Mouse (Mus musculus) forebrain, embryonic 14.5 days (tissue): ENCODE results near the gene Nubpl. TPM values are rescaled to one million over a fixed set of nuclear protein-coding genes. Genes with fewer than 3 reads are reported as not detected.
A peak's percentile ranks its signal among the peaks of the same experiment; 100 is the strongest.
"Not testable (repeated sequence)": the region's sequence is repeated elsewhere in the genome, so short reads cannot be mapped to it uniquely, and the experiment has no call there.

Experiments
- ATAC-seq: fragments of 200-750 bp; cut with Nextera tagmentation; 2 replicates; pipeline ENCODE4 v1.8.0; 2017; ENCODE audit warnings: mild to moderate bottlenecking, moderate library complexity
- DNase-seq: peaks from one replicate; pipeline ENCODE4 v3.0.0-alpha.2; 2015; ENCODE audit warnings: low spot score
- H3K27ac ChIP-seq: fragments of 300-500 bp; sonication (generic); 2 replicates; pipeline ENCODE4 v1.5.1; 2014; ENCODE audit warnings: low read depth, mild to moderate bottlenecking, control low read depth, low read length, moderate library complexity
- H3K27me3 ChIP-seq: fragments of 300-500 bp; sonication (generic); replicated peaks from 2 replicates; pipeline ENCODE4 v1.6.1; 2014; ENCODE audit warnings: low read length, control low read depth, mixed read lengths; ENCODE audit not compliant: control insufficient read depth, insufficient read depth
- H3K36me3 ChIP-seq: fragments of 300-500 bp; sonication (generic); 2 replicates; pipeline ENCODE4 v1.6.1; 2014; ENCODE audit warnings: low read length, control low read depth; ENCODE audit not compliant: control insufficient read depth, insufficient read depth
- H3K4me1 ChIP-seq: fragments of 300-500 bp; sonication (generic); 2 replicates; pipeline ENCODE4 v1.6.1; 2014; ENCODE audit warnings: antibody characterized with exemption, low read length, control low read depth; ENCODE audit not compliant: control insufficient read depth, insufficient read depth
- H3K4me2 ChIP-seq: fragments of 300-500 bp; sonication (generic); 2 replicates; pipeline ENCODE4 v1.6.1; 2014; ENCODE audit warnings: mild to moderate bottlenecking, control low read depth, low read length
- H3K4me3 ChIP-seq: fragments of 300-500 bp; sonication (generic); 2 replicates; pipeline ENCODE4 v1.5.1; 2014; ENCODE audit warnings: low read depth, low read length, control low read depth
- H3K9ac ChIP-seq: fragments of 300-500 bp; sonication (generic); 2 replicates; pipeline ENCODE4 v1.6.1; 2014; ENCODE audit warnings: mild to moderate bottlenecking, low read length, control low read depth, moderate library complexity
- H3K9me3 ChIP-seq: fragments of 300-500 bp; sonication (generic); replicated peaks from 2 replicates; pipeline ENCODE4 v1.6.1; 2016; ENCODE audit warnings: low read length, control low read depth, mixed read lengths; ENCODE audit not compliant: control insufficient read depth
- WGBS: fragments of 180-500 bp; shearing (Covaris S2); extraction: QIAGEN DNeasy Blood & Tissue Kit; methylation state at CpG from one replicate; pipeline ENCODE4 v1.1.7; 2014; 5-methylcytosine and 5-hydroxymethylcytosine counted together
- polyA plus RNA-seq: library from polyadenylated mRNA; unstranded; fragments of >200 nt; fragmentation: Nextera tagmentation; extraction: Ambion mirVana; gene quantifications from 2 replicates; pipeline ENCODE4 v1.2.1, GENCODE M21; 2014

Nubpl gene
- polyA plus RNA-seq, 1 experiment from 2014 or later = 8.5 TPM

- Histone ChIP-seq H3K4me2 (no peak overlapping the region), H3K4me1 (no peaks in the 10 kb centered on the region), H3K27me3 (no peaks in the 10 kb centered on the region), H3K9me3 (no peaks in the 10 kb centered on the region), H3K36me3 (no peaks in the 10 kb centered on the region), H3K4me3 (no peak overlapping the region), H3K27ac (no peak overlapping the region), H3K9ac (no peak overlapping the region)
- DNase-seq = no peak
- ATAC-seq = no peak
These were observed 113.6 kb downstream of the Nubpl start for GRCm38 (mm10) chr12:52211144-52211543.

GRCm38 (mm10) chr12:52214837-52215236 is 117.3 kb downstream of the Nubpl start:
- Histone ChIP-seq H3K36me3 (no peaks in the 10 kb centered on the region), H3K4me3 (no peak overlapping the region), H3K4me1 (no peaks in the 10 kb centered on the region), H3K9me3 (no peaks in the 10 kb centered on the region), H3K9ac (no peak overlapping the region), H3K4me2 (no peak overlapping the region), H3K27me3 (no peaks in the 10 kb centered on the region), H3K27ac (no peak overlapping the region)
- WGBS = 94% methylated on average over 2 of the region's 2 CpGs
- ATAC-seq (no peak), DNase-seq (no peak)

- H3K4me2 ChIP-seq = no peak overlapping the region
- ATAC-seq (no peak), DNase-seq (no peak)
- no peaks in the 10 kb centered on the region for H3K9me3 ChIP-seq
- no peak overlapping the region for H3K4me3 ChIP-seq
- 92% methylated on average over 4 of the region's 4 CpGs for WGBS
- no peak overlapping the region for H3K27ac ChIP-seq
- H3K36me3 ChIP-seq = no peaks in the 10 kb centered on the region
- no peaks in the 10 kb centered on the region for H3K4me1 ChIP-seq
- H3K27me3 ChIP-seq = no peaks in the 10 kb centered on the region
- H3K9ac ChIP-seq = no peak overlapping the region
These were observed 127.4 kb downstream of the Nubpl start for GRCm38 (mm10) chr12:52224954-52225353.

- H3K9ac ChIP-seq = no peak overlapping the region
- no peaks in the 10 kb centered on the region for H3K9me3 ChIP-seq
- ATAC-seq (no peak), DNase-seq (no peak)
- H3K4me2 ChIP-seq = no peak overlapping the region
- H3K4me1 ChIP-seq = no peaks in the 10 kb centered on the region
- H3K27me3 ChIP-seq = no peaks in the 10 kb centered on the region
- 93% methylated on average over 3 of the region's 3 CpGs for WGBS
- H3K4me3 ChIP-seq = no peak overlapping the region
- H3K27ac ChIP-seq = no peak overlapping the region
- H3K36me3 ChIP-seq = no peaks in the 10 kb centered on the region
These were observed 131.2 kb downstream of the Nubpl start for GRCm38 (mm10) chr12:52228746-52229145.

DNA sequence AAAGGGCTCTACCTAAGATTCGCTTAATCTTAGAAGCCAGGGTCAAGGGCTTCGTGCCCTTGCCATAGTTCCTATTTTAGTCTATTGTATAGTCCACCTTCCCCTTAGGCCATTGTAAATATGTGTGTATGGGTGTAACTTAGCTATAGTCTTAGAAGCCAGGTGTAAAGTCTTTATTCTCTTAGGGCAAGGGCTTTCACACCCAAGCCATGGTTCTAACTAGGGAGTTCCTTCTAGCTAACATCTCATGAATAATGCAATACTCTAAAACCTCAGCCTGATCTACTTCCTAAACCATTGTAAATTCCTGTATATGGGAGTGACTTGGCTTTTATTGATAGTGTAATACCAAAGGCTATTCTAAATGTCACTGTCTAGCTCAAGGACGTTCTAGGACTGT is 134.4 kb downstream of the Nubpl start:
- not testable (repeated sequence) for ATAC-seq, DNase-seq, H3K9me3 ChIP-seq, H3K27me3 ChIP-seq, H3K27ac ChIP-seq, H3K36me3 ChIP-seq, H3K4me3 ChIP-seq, H3K4me1 ChIP-seq, H3K4me2 ChIP-seq, H3K9ac ChIP-seq
- 79% methylated on average over 1 of the region's 3 CpGs for WGBS

GRCm38 (mm10) chr12:52242712-52243111 is 145.2 kb downstream of the Nubpl start:
- Histone ChIP-seq H3K36me3 (no peaks in the 10 kb centered on the region), H3K9ac (no peak overlapping the region), H3K27ac (no peak overlapping the region), H3K9me3 (no peaks in the 10 kb centered on the region), H3K4me2 (no peak overlapping the region), H3K4me3 (no peak overlapping the region), H3K4me1 (no peaks in the 10 kb centered on the region), H3K27me3 (no peaks in the 10 kb centered on the region)
- ATAC-seq (peak; percentile 76), DNase-seq (peak; percentile 61)
- WGBS = 19% methylated on average over 2 of the region's 2 CpGs

- no peak overlapping the region for H3K4me2 ChIP-seq
- H3K27ac ChIP-seq = no peak overlapping the region
- no peaks in the 10 kb centered on the region for H3K9me3 ChIP-seq
- 91% methylated on average over 9 of the region's 9 CpGs for WGBS
- H3K9ac ChIP-seq = no peak overlapping the region
- no peak for ATAC-seq
- H3K4me3 ChIP-seq = no peak overlapping the region
- no peaks in the 10 kb centered on the region for H3K27me3 ChIP-seq
- no peak for DNase-seq
- no peaks in the 10 kb centered on the region for H3K36me3 ChIP-seq
- no peaks in the 10 kb centered on the region for H3K4me1 ChIP-seq
These were observed 149.9 kb downstream of the Nubpl start for GRCm38 (mm10) chr12:52247438-52247837.

DNA sequence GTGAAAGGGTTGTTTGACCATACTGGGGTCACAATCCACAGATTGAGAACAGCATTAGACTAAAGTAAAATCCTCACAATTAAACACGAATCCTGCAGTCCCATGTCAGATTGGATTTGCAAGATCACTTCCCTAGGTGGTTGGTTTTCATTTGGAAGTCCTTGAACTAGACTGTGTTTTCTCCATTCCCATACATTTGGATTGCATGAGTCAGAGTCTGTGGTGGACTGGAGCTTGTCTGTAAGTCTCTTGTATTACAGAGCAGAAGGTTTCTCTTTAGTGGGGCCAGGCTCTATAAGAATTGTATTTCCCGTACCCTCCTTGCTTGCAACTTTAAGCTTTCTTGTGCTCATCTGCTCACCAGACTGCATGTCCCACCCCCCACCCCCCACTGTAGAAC is 151.0 kb downstream of the Nubpl start:
- no peak overlapping the region for H3K9ac ChIP-seq
- no peak for ATAC-seq
- no peak overlapping the region for H3K4me2 ChIP-seq
- H3K27ac ChIP-seq = no peak overlapping the region
- H3K27me3 ChIP-seq = no peaks in the 10 kb centered on the region
- DNase-seq = no peak
- H3K4me1 ChIP-seq = no peaks in the 10 kb centered on the region
- H3K36me3 ChIP-seq = no peaks in the 10 kb centered on the region
- no peak overlapping the region for H3K4me3 ChIP-seq
- no peaks in the 10 kb centered on the region for H3K9me3 ChIP-seq
- 88% methylated on average over 2 of the region's 2 CpGs for WGBS

GRCm38 (mm10) chr12:52254089-52254488 is 156.6 kb downstream of the Nubpl start:
- Histone ChIP-seq H3K36me3 (no peaks in the 10 kb centered on the region), H3K4me2 (no peak overlapping the region), H3K9ac (no peak overlapping the region), H3K4me3 (no peak overlapping the region), H3K9me3 (no peaks in the 10 kb centered on the region), H3K27me3 (no peaks in the 10 kb centered on the region), H3K27ac (no peak overlapping the region), H3K4me1 (no peaks in the 10 kb centered on the region)
- no peak for DNase-seq
- ATAC-seq = no peak
- WGBS = 97% methylated on average over 5 of the region's 5 CpGs

DNA sequence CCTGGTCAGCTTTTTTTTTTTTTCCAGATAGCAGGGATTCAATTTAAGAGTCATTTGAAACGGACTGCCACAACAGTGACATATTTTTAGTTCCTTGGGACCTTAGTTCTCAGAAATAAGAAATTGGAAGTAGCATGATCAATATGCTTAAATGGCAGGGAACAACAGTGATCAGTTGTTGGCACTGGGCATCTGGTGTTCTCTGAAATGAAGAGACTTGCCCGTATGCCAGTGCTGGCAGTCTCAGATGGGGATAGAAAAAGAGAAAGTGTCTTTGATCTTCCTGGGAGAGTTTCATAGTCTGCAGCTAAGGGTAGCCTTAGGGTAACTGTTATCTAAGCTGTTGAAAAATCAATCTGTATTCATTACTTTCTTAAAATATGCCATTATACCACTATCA is 170.6 kb downstream of the Nubpl start:
- 83% methylated on average over 2 of the region's 2 CpGs for WGBS
- Histone ChIP-seq H3K36me3 (no peaks in the 10 kb centered on the region), H3K27me3 (no peaks in the 10 kb centered on the region), H3K27ac (no peak overlapping the region), H3K4me2 (no peak overlapping the region), H3K9ac (no peak overlapping the region), H3K4me3 (no peak overlapping the region), H3K4me1 (no peaks in the 10 kb centered on the region), H3K9me3 (no peaks in the 10 kb centered on the region)
- no peak for DNase-seq
- ATAC-seq = no peak
